Mouse (Mus musculus): ENCODE measurements at regions not wholly inside any gene's neighbourhood (a gene's known extent, or its start where the extent isn't known, plus 50 kb on each side); places are given as distances from the start of the nearest gene placed in this dataset.
A peak's percentile ranks its signal among the peaks of the same experiment; 100 is the strongest.

- no peak for DNase-seq (ENCODE audit: low spot score in 2 of 2)
Observed at GRCm38 (mm10) chrX:11158416-11158815, 140.6 kb upstream of the H2al1a start.

- DNase-seq (ENCODE audit: low spot score in 2 of 2), result no peak
Observed at GRCm38 (mm10) chrX:11170416-11170815, 128.6 kb upstream of the H2al1a start.

GRCm38 (mm10) chrX:11180194-11180816 is 118.8 kb upstream of the H2al1a start:
- no peak for DNase-seq (ENCODE audit: low spot score in 2 of 2)

GRCm38 (mm10) chrX:11181855-11182254 is 117.2 kb upstream of the H2al1a start:
- DNase-seq (ENCODE audit: low spot score in 2 of 2), result no peak

GRCm38 (mm10) chrX:11190851-11191250 is 108.2 kb upstream of the H2al1a start:
- no peak for DNase-seq (ENCODE audit: low spot score in 2 of 2)

- DNase-seq (ENCODE audit: low spot score in 2 of 2), result no peak
Observed at GRCm38 (mm10) chrX:11204135-11204534, 94.9 kb upstream of the H2al1a start.

GRCm38 (mm10) chrX:11209895-11210294 is 89.2 kb upstream of the H2al1a start:
- no peak for DNase-seq (ENCODE audit: low spot score in 2 of 2)

GRCm38 (mm10) chrX:11212811-11213210 is 86.2 kb upstream of the H2al1a start:
- no peak for DNase-seq (ENCODE audit: low spot score in 2 of 2)

GRCm38 (mm10) chrX:11213492-11213891 is 85.6 kb upstream of the H2al1a start:
- DNase-seq (ENCODE audit: low spot score in 2 of 2), result peak; percentile 6 to 65

GRCm38 (mm10) chrX:11239066-11239465 is 60.0 kb upstream of the H2al1a start:
- DNase-seq (ENCODE audit: low spot score in 2 of 2), result no peak

GRCm38 (mm10) chrX:11245576-11245975 is 53.5 kb upstream of the H2al1a start:
- no peak for DNase-seq (ENCODE audit: low spot score in 2 of 2)

All from spleen, postnatal 10 days (tissue).